8 mouse cellular contexts compared by ENCODE assay signal in genomic region chr6:125038666-125039065, GRCm38 (mm10). TPM values are rescaled to one million over a fixed set of nuclear protein-coding genes. Genes with fewer than 3 reads are reported as not detected.
DNase-seq lines count a peak whose midpoint lies in the region; ATAC-seq and TF ChIP-seq lines count a peak whose summit lies in the region.

No protein-coding gene starts in this region.

- peak overlapping the region; percentile 79 for H3K27ac ChIP-seq in layer of hippocampus, adult 2 months
- peak overlapping the region; percentile 31; the same call in 1 of the 2 replicates for H3K27ac ChIP-seq in forebrain, embryonic 13.5 days
- H3K27ac ChIP-seq in limb, embryonic 11.5 days (replicated peaks; ENCODE audit: low read depth, low read length), result peak overlapping the region; percentile 44; the same call in 1 of the 2 replicates
- H3K27ac ChIP-seq in neural tube, embryonic 14.5 days (ENCODE audit: low read depth, low read length), result no peak overlapping the region

- peaks cover 52% of the 10 kb centered on the region for H3K36me3 ChIP-seq in forebrain, embryonic 13.5 days (ENCODE audit: poor library complexity, severe bottlenecking)
- H3K36me3 ChIP-seq in limb, embryonic 11.5 days (ENCODE audit: control insufficient read depth, insufficient read depth, low read length), result peaks cover 10% of the 10 kb centered on the region
- peaks cover 26% of the 10 kb centered on the region for H3K36me3 ChIP-seq in neural tube, embryonic 14.5 days (ENCODE audit: control insufficient read depth, insufficient read depth, low read length)

- no peaks in the 10 kb centered on the region for H3K27me3 ChIP-seq in forebrain, embryonic 13.5 days
- H3K27me3 ChIP-seq in limb, embryonic 11.5 days (ENCODE audit: control insufficient read depth, insufficient read depth, low read length), result no peaks in the 10 kb centered on the region
- no peaks in the 10 kb centered on the region for H3K27me3 ChIP-seq in neural tube, embryonic 14.5 days (ENCODE audit: control insufficient read depth, insufficient read depth, low read length)

- H3K4me3 ChIP-seq in layer of hippocampus, adult 2 months, result no peak overlapping the region; the same call in 1 of the 2 replicates
- peak overlapping the region; percentile 78; the same call in 1 of the 2 replicates for H3K4me3 ChIP-seq in forebrain, embryonic 13.5 days
- no peak overlapping the region for H3K4me3 ChIP-seq in limb, embryonic 11.5 days (ENCODE audit: low read depth, low read length)
- peak overlapping the region; percentile 51 for H3K4me3 ChIP-seq in neural tube, embryonic 14.5 days (ENCODE audit: low read depth, low read length)

- H3K4me1 ChIP-seq in forebrain, embryonic 13.5 days, result peaks cover 22% of the 10 kb centered on the region
- H3K4me1 ChIP-seq in limb, embryonic 11.5 days (ENCODE audit: control insufficient read depth, insufficient read depth, low read length), result no peaks in the 10 kb centered on the region
- peaks cover 6% of the 10 kb centered on the region; the same call in 1 of the 2 replicates for H3K4me1 ChIP-seq in neural tube, embryonic 14.5 days (ENCODE audit: control insufficient read depth, insufficient read depth, low read length)

- ATAC-seq in forebrain, embryonic 13.5 days, result no peak
- ATAC-seq in limb, embryonic 11.5 days (ENCODE audit: insufficient number of reproducible peaks, low FRiP score, low TSS enrichment, low read depth), result no peak
- no peak for ATAC-seq in neural tube, embryonic 14.5 days (ENCODE audit: low read depth)

- DNase-seq in layer of hippocampus, adult 2 months (ENCODE audit: low spot score in 2 of 2), result no peak
- no peak for DNase-seq in layer of hippocampus, adult 18-20 months (ENCODE audit: low spot score in 2 of 2)
- DNase-seq in limb, embryonic 11.5 days (ENCODE audit: low spot score), result no peak
- DNase-seq in layer of hippocampus, adult 9-11 months, result no peak
- no peak for DNase-seq in spleen, postnatal 36 days (ENCODE audit: low spot score in 2 of 2)
- DNase-seq in adrenal gland, adult (ENCODE audit: inconsistent age in 2 of 2, low spot score in 1 of 2), result no peak

- no peak for TF ChIP-seq CTCF in layer of hippocampus, adult 2 months (conservative IDR thresholded peaks at IDR 0.05)

- H3K4me2 ChIP-seq in forebrain, embryonic 13.5 days, result peak overlapping the region; percentile 58
- H3K4me2 ChIP-seq in limb, embryonic 11.5 days (ENCODE audit: low read depth, severe bottlenecking), result peak overlapping the region; percentile 24
- H3K4me2 ChIP-seq in neural tube, embryonic 14.5 days (ENCODE audit: low read depth, low read length), result peak overlapping the region; percentile 51; the same call in 1 of the 2 replicates

- H3K9ac ChIP-seq in forebrain, embryonic 13.5 days, result no peak overlapping the region
- peak overlapping the region; percentile 39 for H3K9ac ChIP-seq in limb, embryonic 11.5 days (ENCODE audit: low read length)
- no peak overlapping the region for H3K9ac ChIP-seq in neural tube, embryonic 14.5 days (replicated peaks; ENCODE audit: low read depth, low read length)

- H3K9me3 ChIP-seq in forebrain, embryonic 13.5 days (replicated peaks), result no peaks in the 10 kb centered on the region
- H3K9me3 ChIP-seq in limb, embryonic 11.5 days (ENCODE audit: control insufficient read depth, low read length), result no peaks in the 10 kb centered on the region
- no peaks in the 10 kb centered on the region for H3K9me3 ChIP-seq in neural tube, embryonic 14.5 days (ENCODE audit: control insufficient read depth, low read length)

- 92% methylated on average over 4 of the region's 4 CpGs for WGBS in forebrain, embryonic 13.5 days
- 94% methylated on average over 4 of the region's 4 CpGs for WGBS in limb, embryonic 11.5 days
- WGBS in neural tube, embryonic 14.5 days, result 93% methylated on average over 4 of the region's 4 CpGs

RNA-seq across cellular contexts. Expression of gene Ing4, which starts 0.9 kb away (rescaled TPM):
- total RNA-seq in layer of hippocampus, adult 2 months (2021), result 10 to 100 TPM; 60.1 to 63.2 TPM
- 10 to 100 TPM; 54.1 to 54.6 TPM for total RNA-seq in layer of hippocampus, adult 18-20 months (2021)
- polyA plus RNA-seq in forebrain, embryonic 13.5 days (2015; fragmentation: Nextera tagmentation; extraction: Ambion mirVana), result 190 and 200 TPM in 2 replicates
- polyA plus RNA-seq in limb, embryonic 11.5 days (2014; fragmentation: Nextera tagmentation; extraction: Ambion mirVana), result 128 and 134 TPM in 2 replicates
- 105 and 116 TPM in 2 replicates for polyA plus RNA-seq in neural tube, embryonic 14.5 days (2014; fragmentation: Nextera tagmentation; extraction: Ambion mirVana)

RNA-seq across cellular contexts. Expression of gene Acrbp, which starts 10.8 kb away (rescaled TPM):
- 10 to 100 TPM; 15.9 to 19.2 TPM for total RNA-seq in layer of hippocampus, adult 2 months (2021)
- 10 to 100 TPM; 15.7 to 17.7 TPM for total RNA-seq in layer of hippocampus, adult 18-20 months (2021)
- 19.1 and 20.9 TPM in 2 replicates for polyA plus RNA-seq in forebrain, embryonic 13.5 days (2015; fragmentation: Nextera tagmentation; extraction: Ambion mirVana)
- polyA plus RNA-seq in limb, embryonic 11.5 days (2014; fragmentation: Nextera tagmentation; extraction: Ambion mirVana), result 13.3 and 16.1 TPM in 2 replicates
- polyA plus RNA-seq in neural tube, embryonic 14.5 days (2014; fragmentation: Nextera tagmentation; extraction: Ambion mirVana), result 16.8 and 19.8 TPM in 2 replicates

RNA-seq across cellular contexts. Expression of gene Lpar5, which starts 29.1 kb away (rescaled TPM):
- 1 to 10 TPM in 1 of 2 experiments, under 1 TPM in 1; 0.61 to 1.1 TPM for total RNA-seq in layer of hippocampus, adult 2 months (2021)
- under 1 TPM; 0.56 to 0.87 TPM for total RNA-seq in layer of hippocampus, adult 18-20 months (2021)
- 0.38 and 0.44 TPM in 2 replicates for polyA plus RNA-seq in forebrain, embryonic 13.5 days (2015; fragmentation: Nextera tagmentation; extraction: Ambion mirVana)
- 0.32 TPM in 1 of 2 replicates, not detected in the other for polyA plus RNA-seq in limb, embryonic 11.5 days (2014; fragmentation: Nextera tagmentation; extraction: Ambion mirVana)
- polyA plus RNA-seq in neural tube, embryonic 14.5 days (2014; fragmentation: Nextera tagmentation; extraction: Ambion mirVana), result 0.70 and 0.91 TPM in 2 replicates

RNA-seq across cellular contexts. Expression of gene Zfp384, which starts 29.7 kb away (rescaled TPM):
- total RNA-seq in layer of hippocampus, adult 2 months (2021), result 10 to 100 TPM; 50.0 to 50.9 TPM
- total RNA-seq in layer of hippocampus, adult 18-20 months (2021), result 10 to 100 TPM; 43.1 to 44.9 TPM
- 18.1 and 19.9 TPM in 2 replicates for polyA plus RNA-seq in forebrain, embryonic 13.5 days (2015; fragmentation: Nextera tagmentation; extraction: Ambion mirVana)
- polyA plus RNA-seq in limb, embryonic 11.5 days (2014; fragmentation: Nextera tagmentation; extraction: Ambion mirVana), result 11.0 and 12.9 TPM in 2 replicates
- 12.3 and 16.5 TPM in 2 replicates for polyA plus RNA-seq in neural tube, embryonic 14.5 days (2014; fragmentation: Nextera tagmentation; extraction: Ambion mirVana)

RNA-seq across cellular contexts. Expression of gene Pianp, which starts 42.2 kb away (rescaled TPM):
- total RNA-seq in layer of hippocampus, adult 2 months (2021), result 100 to 1,000 TPM; 163 to 181 TPM
- 100 to 1,000 TPM; 168 to 191 TPM for total RNA-seq in layer of hippocampus, adult 18-20 months (2021)
- polyA plus RNA-seq in forebrain, embryonic 13.5 days (2015; fragmentation: Nextera tagmentation; extraction: Ambion mirVana), result 13.0 and 16.1 TPM in 2 replicates
- 2.2 and 2.4 TPM in 2 replicates for polyA plus RNA-seq in limb, embryonic 11.5 days (2014; fragmentation: Nextera tagmentation; extraction: Ambion mirVana)
- polyA plus RNA-seq in neural tube, embryonic 14.5 days (2014; fragmentation: Nextera tagmentation; extraction: Ambion mirVana), result 41.3 and 62.3 TPM in 2 replicates

Comparison
In these comparisons a context has a peak if more than half of its experiments do, and no peak if none do; other contexts are left out.
1. H3K4me3 ChIP-seq: peak in forebrain, embryonic 13.5 days (single experiment) and neural tube, embryonic 14.5 days (single experiment); none in layer of hippocampus, adult 2 months (single experiment) and limb, embryonic 11.5 days (single experiment).
2. Peak in every context shown above with its lines, with median percentiles within 50 percentile points of each other: H3K4me2 ChIP-seq.